Mouse (Mus musculus): Measurements from ENCODE around the gene Aff1.

Gene Aff1

GRCm38 (mm10) chr5:103726281-103726938, 34.2 kb downstream of the Aff1 start:
- DNase-seq (ENCODE audit: low spot score): no peak

- no peak for DNase-seq (ENCODE audit: low spot score)
Observed at GRCm38 (mm10) chr5:103727777-103728395, 35.7 kb downstream of the Aff1 start.

- DNase-seq (ENCODE audit: low spot score): no peak
Observed at GRCm38 (mm10) chr5:103729225-103729624, 37.1 kb downstream of the Aff1 start.

- no peak for DNase-seq (ENCODE audit: low spot score)
Observed at GRCm38 (mm10) chr5:103730142-103730541, 38.0 kb downstream of the Aff1 start.

GRCm38 (mm10) chr5:103730727-103731126, 38.6 kb downstream of the Aff1 start:
- DNase-seq (ENCODE audit: low spot score): no peak

- no peak for DNase-seq (ENCODE audit: low spot score)
Observed at GRCm38 (mm10) chr5:103732581-103732980, 40.4 kb downstream of the Aff1 start.

GRCm38 (mm10) chr5:103735411-103736112, 43.4 kb downstream of the Aff1 start:
- peak; percentile 75 for DNase-seq (ENCODE audit: low spot score)

- DNase-seq (ENCODE audit: low spot score): no peak
Observed at GRCm38 (mm10) chr5:103736553-103737207, 44.5 kb downstream of the Aff1 start.

- DNase-seq (ENCODE audit: low spot score): peak; percentile 67
Observed at GRCm38 (mm10) chr5:103737208-103738066, 45.3 kb downstream of the Aff1 start.

GRCm38 (mm10) chr5:103738509-103738908, 46.3 kb downstream of the Aff1 start:
- DNase-seq (ENCODE audit: low spot score): no peak

GRCm38 (mm10) chr5:103739163-103739562, 47.0 kb downstream of the Aff1 start:
- DNase-seq (ENCODE audit: low spot score): no peak

- DNase-seq (ENCODE audit: low spot score): no peak
Observed at GRCm38 (mm10) chr5:103740093-103740902, 48.1 kb downstream of the Aff1 start.

GRCm38 (mm10) chr5:103740903-103741246, 48.7 kb downstream of the Aff1 start:
- no peak for DNase-seq (ENCODE audit: low spot score)

GRCm38 (mm10) chr5:103741443-103741842, 49.3 kb downstream of the Aff1 start:
- DNase-seq (ENCODE audit: low spot score): no peak

- no peak for DNase-seq (ENCODE audit: low spot score)
Observed at GRCm38 (mm10) chr5:103741992-103742391, 49.8 kb downstream of the Aff1 start.

- DNase-seq (ENCODE audit: low spot score): no peak
Observed at GRCm38 (mm10) chr5:103744531-103744930, 52.4 kb downstream of the Aff1 start.

- DNase-seq (ENCODE audit: low spot score): no peak
Observed at GRCm38 (mm10) chr5:103745635-103746034, 53.5 kb downstream of the Aff1 start.

- DNase-seq (ENCODE audit: low spot score): no peak
Observed at GRCm38 (mm10) chr5:103746561-103747085, 54.4 kb downstream of the Aff1 start.

GRCm38 (mm10) chr5:103747098-103747497, 54.9 kb downstream of the Aff1 start:
- no peak for DNase-seq (ENCODE audit: low spot score)

GRCm38 (mm10) chr5:103748343-103748742, 56.2 kb downstream of the Aff1 start:
- no peak for DNase-seq (ENCODE audit: low spot score)
